Mouse (Mus musculus) naive thymus-derived CD4-positive, alpha-beta T cell, adult 2 months (primary cell): ENCODE measurements at regions not wholly inside any gene's neighbourhood (a gene's known extent, or its start where the extent isn't known, plus 50 kb on each side); places are given as distances from the start of the nearest gene placed in this dataset.

Source experiments
- DNase-seq: peaks from one replicate; pipeline ENCODE4 v3.0.0-alpha.2; 2011; ENCODE audit warnings: low read depth

DNA sequence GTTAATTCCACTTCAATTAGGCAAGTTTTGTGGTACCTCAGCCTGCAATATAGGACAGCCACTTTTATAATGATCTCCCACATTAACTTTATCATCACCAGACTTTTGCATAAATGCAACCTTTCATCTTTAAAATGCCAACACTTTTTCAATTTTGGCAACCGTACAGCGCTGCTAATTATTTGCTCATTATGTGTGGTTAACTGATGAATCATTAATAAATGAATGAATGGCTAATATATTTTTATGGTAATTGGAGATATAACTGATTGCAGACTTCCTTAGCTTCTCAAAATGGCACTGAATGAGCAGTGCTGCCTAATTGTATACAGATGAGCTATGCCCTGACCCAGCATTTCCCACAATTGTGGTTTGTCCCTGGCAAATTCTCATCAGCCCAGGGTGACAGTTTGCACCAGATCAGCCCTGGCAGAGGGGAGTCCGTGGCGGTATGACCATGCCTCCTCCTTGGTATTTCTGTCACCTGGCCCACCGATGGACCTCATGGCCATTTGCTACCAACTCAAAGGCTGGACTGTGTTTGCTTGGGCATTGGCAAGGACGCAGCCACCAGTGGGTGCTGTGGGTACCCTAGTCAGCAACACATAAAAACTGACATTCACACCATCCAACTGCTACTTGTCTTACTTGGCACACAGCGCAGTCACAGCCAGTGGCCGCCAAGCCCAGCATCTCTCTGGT, 173.7 kb upstream of the Lmo4 start:
- no peak for DNase-seq

DNA sequence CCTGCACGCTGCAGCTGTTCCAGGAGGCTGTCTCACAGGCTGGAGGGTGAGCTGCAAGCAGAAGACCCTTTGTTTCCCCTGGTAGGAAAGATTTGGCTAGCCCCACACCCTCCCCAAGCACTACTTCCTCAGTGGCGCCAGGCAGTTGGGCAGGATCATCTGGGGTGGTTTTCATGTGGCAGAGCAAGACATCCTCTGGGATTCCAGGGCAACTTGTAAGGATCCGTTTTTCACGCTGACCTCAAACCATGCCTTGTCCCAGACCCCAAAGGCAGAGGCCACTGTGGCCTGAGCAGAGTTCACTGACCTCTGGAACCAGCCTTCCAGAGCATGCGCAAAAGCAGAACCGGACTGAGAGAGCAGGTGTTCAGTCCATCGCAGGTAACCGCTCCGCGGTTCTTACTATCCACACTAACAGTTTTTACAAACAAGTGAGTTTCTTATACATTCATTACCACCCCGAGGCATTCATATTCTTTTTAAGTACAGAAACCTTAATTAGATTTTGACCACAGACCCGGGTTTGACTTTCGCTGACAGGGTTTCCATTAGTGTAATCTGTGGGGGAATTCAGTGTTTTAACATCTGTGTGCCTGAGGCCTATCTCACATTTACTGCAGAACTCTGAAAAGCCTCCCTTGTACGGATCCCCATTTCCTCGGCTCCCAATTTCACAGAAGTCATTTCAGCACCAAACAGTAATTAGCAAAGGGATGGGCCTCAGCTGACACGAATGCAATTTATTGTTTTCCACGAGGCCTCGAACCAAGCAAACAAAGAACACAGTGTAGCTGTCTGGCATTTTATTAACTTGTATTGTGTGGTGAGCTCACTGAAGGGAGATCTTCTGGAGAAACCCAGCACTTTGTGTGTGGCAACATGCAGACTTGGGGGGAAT, 172.9 kb upstream of the Lmo4 start:
- DNase-seq, result no peak

DNA sequence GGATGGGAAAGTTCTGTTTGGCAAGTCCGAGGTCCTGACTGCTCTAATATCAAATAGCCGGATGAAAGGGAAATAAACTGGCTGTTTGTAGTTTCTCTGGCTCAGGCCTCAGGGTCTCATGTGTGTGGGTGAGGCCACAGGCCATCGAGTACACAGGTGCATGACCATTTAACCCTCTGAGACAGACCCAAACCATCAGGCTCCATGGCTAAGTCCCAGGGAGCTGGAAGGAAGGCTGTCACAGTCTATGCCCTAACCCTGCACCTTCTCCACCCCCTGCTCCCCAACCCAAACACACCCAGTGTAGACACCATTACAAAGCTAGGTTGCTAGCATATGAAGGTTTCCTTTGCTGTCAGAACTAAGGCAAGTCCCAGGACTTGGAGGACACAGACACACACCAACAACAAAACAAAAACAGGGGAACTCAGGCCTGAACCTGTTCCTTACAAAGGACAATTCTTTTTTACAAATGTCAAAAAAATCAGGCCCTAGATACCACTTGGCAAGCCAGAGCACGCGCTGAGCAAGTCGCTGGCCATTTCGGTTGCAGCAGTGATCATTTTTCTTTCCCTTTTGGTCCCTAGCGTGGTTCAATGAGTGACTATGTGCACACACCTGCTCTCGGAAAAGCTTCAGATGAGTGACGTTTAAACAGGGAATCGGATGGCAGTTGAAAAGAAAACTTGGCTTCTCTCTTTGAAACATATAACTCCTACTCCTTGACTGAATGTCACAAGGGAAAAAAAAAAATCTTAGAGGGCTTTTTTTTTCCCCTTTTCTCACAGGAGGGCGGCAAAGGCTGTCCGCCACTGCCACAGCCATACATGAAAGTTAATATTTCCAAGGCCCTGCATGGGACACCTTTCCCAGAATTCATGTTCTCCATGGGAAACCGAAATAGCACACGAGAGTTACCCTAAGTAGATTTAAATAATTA, 171.7 kb upstream of the Lmo4 start:
- no peak for DNase-seq

DNA sequence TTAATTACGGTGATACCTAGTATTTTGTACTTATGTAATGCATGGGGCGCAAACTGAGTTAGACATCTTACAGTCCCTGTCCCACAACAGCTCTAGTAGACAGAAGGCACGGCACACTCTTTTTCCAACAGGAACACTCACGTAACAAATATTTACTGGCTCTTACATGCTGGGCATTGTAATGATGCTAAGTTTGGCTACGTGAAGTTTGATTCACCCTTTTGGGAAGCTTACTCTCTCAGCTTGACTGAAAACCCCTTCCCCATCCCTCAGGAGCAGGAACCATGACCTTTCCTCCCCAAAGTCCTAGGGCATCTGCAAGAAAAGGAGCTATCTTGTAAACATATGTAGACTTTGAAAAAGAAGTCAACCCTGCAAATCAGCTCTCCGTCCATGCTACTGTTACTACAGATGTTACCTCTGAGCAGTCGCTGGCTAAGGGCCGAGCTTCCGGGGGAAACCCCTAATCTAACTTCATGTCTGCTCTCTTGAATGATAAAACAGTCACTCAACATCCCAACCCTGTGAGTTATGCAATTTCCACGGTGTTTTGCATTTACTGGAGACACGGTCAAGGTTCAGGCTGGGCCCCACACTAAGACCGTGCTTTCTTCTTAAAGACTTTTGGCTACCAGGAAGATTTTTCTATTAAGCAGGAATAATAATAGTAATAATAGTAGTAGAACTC, 170.8 kb upstream of the Lmo4 start:
- no peak for DNase-seq

DNA sequence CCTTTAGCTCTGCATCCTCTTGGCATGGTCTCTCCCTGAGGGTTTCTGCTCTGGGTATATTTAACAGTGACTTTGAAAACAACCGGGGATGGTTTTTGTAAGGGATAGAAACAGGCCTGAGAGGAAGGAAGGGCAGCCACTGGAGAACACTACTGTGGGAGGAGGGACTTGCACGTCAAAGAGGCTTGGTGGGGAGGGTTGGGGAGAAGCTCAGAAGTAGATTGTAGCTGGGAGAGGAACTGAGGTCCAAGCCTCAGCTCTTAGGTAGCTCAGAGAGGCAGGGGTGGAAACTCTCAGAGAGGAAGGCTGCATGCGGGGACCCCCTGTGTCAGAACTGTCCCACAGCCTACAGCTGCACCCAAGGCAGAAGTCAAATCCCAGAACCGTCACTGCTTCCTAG, 163.3 kb upstream of the Lmo4 start:
- no peak for DNase-seq

DNA sequence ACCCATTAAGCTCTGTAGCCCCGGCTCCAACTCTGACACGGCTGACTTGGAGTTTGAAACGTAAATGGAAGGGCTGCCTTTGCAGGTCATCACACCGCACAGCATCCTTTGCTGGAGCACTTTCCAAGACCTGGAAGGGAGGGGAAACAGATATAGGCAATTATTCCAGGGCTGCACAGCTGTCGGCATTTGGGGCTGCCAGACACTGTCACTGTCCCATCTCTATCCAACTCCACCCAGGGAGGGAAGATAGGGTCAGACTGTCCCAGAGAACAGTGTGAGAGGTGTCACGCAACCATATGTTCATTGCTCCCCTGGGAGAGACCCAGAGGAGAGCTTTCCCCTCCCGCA, 162.7 kb upstream of the Lmo4 start:
- DNase-seq, result no peak

DNA sequence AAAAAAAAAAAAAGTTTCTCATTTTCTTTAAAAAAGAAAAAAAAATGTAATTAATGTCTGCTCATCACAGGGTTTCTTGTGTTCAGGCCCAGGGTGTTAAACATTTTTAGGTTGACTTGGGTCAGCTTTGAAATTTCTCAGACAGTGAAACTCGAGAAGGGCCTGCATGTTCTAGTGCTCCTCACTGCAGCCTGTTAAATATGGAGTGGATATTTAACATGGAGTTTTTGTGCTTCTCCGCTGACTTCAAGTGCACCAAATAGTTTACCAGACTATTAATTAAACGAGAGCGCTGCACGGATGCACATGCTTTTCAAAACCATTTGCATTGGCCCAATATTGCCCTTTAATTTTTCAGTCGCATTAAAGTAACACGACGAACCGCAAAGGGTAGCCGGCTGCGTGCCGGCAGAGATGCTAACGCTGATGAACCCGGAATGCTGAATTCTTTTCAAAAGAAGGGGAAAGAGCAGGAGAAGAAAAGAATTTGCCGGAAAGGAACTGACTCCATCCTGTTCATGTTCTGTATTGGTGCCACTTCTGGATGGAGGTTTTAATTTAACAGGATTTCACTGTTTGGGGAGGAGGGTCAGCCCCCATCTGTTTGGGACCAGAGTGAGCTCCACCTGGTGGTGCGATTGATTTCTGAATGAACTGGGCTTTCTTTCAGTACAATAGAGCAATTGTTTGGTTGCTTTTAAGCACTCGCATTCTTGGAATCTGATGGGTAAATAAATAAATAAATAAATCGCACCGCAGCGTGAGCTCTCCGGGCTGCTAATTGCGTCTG, 162.2 kb upstream of the Lmo4 start:
- DNase-seq, result no peak

DNA sequence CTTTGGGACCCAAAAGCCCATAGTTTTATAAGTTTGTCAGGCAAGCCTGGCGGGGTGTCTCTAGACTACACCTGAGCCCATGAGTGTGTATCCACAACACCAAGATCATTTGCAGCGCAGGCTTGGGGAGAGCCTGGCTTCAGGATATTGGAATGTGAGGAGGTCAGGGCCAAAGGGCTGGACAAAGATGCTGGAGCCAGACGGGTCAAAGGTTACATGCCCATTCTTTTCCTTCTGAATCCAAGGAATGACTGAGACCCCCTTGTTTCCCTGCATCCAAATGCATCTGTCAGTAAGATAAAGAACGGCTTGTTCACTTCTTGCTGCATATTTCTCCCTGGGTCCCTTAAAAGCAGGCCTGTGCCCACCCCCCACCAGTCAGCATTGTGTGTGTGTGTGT, 160.9 kb upstream of the Lmo4 start:
- no peak for DNase-seq

DNA sequence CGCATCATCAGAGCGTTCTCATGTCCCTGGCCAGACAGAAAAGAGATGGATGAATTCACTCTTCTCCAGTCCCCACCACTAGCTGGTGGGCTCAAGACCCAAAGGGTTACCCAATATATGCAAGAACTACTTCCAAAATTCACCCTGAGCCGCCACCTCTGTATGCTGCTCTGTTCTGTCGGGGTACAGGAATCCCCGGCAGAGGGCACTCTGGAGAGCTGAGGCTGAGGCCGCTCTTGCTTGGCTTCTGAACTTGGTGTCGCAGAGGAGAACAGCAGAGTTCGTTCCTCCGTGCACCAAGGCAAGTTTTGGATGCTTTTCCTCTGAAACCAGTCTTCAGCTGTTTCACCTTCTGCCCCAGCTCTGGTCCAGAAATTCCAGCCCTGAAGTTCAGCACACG, 157.5 kb upstream of the Lmo4 start:
- DNase-seq, result peak; percentile 51

DNA sequence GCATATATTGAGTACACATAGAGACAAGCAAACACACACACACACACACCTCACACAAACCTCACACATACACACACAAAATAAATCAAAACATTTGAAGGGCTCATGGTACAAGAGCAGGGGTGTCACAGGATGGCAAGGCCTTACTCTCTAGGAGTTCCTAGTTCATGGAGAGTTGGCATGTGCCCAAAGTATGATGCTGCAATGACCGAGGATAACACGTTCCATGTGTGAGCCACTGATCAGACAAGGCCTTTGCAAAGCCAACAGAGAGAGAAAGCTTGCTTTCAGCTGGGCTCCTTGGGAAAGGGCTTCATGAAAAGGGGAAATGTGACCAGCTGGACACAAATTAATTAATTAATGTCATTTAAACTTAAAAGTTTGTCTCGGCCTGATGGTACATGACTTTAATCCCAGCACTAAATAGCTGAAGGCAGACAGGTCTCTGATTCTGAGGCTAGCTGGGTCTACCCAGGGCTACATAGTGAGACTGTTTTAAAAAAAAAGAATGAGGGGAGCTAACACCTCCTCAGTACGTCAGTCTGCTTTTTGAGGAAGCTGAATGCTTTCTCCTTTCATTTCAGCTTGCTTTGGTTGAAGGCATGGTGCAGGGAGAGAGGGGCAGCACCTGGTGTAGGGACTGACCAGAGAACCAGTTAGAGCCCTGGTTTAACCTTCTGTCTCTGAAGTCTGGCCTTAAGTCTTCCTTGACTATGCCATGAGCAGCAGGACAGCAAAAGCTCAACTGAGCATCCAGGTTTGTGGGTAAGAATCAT, 156.4 kb upstream of the Lmo4 start:
- no peak for DNase-seq

DNA sequence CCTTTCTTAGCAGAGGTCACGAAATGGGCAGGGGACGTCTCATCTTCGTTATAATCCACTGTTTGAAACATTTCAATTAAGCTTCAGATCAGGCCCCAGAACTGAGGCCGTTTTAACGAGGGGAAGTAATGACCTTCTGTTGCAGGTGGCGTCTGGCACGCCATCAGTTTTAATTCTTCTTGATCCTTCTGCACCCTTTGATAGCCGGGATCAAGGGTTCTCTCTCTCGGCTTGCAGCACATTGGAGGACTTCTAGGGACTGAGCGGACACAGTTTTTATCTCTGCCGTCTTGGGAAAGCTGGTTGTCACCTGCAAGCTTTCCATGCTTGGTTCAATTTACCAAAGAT, 151.9 kb upstream of the Lmo4 start:
- DNase-seq, result no peak

DNA sequence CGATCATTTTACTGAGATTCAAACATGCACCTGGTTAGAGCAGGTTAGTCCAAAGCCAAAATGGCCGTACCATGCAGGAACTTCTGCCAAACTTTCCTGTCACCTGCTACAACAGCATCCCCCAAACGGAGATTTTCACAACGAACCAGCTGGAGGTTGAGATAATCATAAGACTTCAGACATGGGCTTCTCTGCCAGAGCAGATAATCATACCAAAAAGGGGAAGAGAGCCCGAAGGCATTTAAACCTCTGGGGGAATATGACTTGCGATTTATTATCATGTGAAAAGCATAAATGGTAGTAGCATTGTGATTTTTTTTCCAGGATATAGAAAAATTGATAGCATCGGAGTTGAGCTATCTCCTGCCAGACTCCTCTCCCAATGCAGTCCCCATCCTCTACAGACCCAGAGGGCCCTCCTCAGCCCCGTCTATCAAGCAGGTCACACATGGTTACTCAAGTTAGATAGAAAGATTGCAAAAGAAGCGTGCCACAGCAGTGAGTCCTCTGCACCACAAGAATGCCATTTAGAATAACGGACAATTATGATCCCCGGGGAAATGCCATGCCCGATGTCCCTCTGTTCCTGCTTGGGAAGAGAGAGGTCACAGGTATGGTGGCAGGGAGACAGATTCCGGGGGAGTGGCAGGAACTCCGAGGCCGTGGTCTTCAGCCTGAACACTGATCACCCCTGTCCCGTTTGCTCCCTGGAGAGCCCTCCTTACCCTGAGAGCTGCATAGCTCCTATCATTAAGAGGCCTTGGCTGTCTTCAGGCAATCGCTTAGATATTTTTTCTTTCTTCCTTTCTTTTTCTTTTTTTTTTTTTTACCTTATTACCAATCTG, 151.3 kb upstream of the Lmo4 start:
- no peak for DNase-seq

DNA sequence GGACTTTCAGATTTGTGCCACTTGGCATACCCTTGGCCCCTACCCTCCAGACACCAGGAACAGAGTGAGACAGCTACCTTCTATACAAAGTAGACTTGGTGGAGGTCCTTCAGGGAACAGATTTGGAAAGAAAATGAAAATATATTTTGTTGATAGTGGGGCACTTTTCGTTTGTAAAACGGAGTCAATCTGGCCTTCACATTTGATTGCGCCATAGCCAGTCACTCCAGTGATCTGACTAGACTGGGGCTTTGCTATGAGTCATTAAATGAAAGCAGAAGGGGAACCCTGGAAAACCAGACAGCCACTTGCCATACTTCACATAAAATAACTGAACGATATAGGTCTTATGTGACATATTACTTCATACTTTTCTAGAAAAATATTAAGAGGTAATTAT, 147.5 kb upstream of the Lmo4 start:
- DNase-seq, result no peak

DNA sequence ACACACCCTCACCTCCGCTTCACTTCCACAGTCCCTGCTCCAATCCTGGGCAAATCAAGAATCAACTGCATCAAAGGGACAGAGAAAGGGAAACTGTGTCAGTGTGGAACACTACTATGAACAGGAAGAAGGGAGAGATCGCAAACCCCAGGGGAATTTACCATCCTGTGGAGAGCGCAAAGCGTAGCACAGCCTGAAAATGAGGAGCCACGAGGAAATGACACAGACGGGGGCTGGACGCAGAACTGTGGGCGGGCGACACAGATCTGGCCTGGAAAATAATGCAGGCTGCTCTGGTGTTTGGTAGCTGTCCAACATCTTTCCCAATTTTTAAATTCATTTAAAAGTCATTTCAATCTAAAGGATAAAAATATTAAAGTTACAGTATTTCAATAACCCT, 143.4 kb upstream of the Lmo4 start:
- no peak for DNase-seq

DNA sequence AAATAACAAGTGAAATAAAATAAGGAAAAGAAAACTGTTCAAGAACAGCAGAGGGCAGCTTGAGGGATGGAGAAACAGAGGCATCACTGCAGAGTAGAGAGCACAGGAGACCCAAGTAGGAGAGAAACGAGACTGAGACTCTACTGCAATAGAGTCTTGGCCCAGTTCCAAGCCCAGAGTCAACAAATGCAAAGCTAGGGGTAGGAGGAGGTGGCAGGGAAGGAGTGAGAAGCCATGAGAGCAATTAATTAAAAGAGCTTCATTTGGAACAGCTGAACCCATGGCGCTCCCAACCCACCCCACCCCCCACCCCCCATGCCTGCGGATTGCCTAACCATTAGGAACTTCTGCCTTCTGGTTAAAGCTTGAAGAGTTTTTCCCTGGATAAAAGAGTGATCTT, 130.2 kb upstream of the Lmo4 start:
- DNase-seq, result no peak

DNA sequence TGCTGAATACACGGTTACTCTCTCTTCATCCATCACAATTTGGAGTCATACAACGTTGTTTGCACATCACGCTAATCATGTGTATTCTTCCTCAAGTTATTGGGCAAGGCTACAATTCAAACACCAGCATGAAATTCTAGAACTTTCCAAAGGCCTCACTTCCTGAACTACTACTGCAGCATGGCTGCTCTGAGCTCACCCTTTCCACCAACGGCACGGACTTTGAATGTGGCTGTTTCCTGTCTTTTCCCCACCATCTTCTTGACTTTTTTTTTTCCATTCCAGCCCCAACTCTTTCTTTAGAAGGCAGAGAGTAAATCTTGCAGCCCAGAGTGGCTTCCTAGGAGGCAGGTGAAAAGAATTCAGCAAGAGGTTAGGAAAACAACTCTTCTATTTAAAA, 129.2 kb upstream of the Lmo4 start:
- no peak for DNase-seq

DNA sequence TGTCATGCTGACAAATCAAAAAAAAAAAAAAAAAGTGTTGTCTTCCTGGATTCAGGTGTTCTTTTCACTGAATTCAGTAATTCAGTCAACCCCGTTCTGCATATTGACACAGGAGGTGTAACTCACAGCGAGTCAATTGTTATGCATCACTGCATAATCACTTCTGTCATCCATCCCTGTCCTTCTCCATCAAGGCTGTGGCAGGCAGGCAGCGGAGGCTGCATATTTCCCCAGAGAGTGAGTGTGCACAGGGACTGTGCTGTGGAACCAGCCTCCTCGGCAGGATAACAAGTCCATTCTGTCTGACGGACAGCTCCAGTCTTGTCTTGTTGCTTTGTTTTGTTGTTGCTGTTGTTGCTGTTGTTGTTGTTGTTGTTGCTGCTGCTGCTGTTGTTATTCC, 127.3 kb upstream of the Lmo4 start:
- DNase-seq, result no peak

DNA sequence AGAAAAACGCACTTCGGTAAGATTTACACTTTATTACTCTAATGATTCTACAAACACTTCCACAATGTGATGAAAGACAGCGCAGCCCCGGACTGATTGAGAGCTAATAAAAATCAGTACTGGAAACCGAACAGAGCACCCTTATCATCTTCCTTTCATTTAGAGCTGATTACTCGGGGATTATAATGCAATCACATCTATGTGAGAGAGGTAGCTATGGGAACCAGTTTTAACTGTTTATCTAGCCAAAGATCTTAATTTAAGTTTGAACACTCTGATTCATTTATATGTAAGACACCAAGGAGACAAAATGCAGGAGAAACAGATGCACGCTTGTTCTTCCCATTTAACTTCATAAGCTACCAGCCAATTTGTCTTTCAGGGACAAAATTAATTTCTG, 124.1 kb upstream of the Lmo4 start:
- no peak for DNase-seq

DNA sequence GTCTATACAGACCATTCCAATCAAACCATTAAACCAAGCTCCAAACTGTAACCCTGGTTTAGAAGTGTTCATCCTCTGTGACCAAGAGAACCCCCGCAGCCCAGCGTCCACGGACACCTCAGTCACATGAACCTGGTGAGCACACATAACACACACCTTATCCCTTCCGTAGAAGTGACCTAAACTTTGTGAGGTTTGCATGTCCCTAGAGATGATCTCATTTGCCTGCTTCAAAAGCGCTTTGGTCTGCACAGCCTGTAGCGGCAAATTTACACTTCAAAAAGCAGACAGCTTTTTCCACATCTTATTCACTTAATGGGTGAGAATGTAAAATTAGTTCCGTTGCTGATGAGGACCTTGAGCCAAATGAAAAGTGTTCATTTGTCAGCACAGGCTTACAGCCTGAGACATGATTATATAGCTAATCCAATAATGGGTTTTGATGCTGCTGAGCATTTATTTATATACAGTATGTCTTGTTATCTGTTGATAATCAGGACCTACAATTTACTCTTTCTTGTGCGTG, 122.3 kb upstream of the Lmo4 start:
- no peak for DNase-seq
